Mouse (Mus musculus): ENCODE measurements at regions not wholly inside any gene's neighbourhood (a gene's known extent, or its start where the extent isn't known, plus 50 kb on each side); places are given as distances from the start of the nearest gene placed in this dataset.

- DNase-seq (ENCODE audit: low spot score) = no peak
Observed at GRCm38 (mm10) chr8:77774551-77775335, 50.5 kb upstream of the Ednra start.

- no peak for DNase-seq (ENCODE audit: low spot score)
Observed at GRCm38 (mm10) chr8:77775526-77775925, 51.3 kb upstream of the Ednra start.

GRCm38 (mm10) chr8:77777597-77777996 lies 53.3 kb upstream of the Ednra start:
- DNase-seq (ENCODE audit: low spot score) = no peak

- DNase-seq (ENCODE audit: low spot score) = no peak
Observed at GRCm38 (mm10) chr8:77785676-77786255, 61.5 kb upstream of the Ednra start.

- DNase-seq (ENCODE audit: low spot score) = no peak
Observed at GRCm38 (mm10) chr8:77794911-77795310, 70.6 kb upstream of the Ednra start.

- DNase-seq (ENCODE audit: low spot score) = no peak
Observed at GRCm38 (mm10) chr8:77803147-77803903, 79.1 kb upstream of the Ednra start.

- DNase-seq (ENCODE audit: low spot score) = no peak
Observed at GRCm38 (mm10) chr8:77804536-77804935, 80.3 kb upstream of the Ednra start.

GRCm38 (mm10) chr8:77804956-77805355 lies 80.7 kb upstream of the Ednra start:
- DNase-seq (ENCODE audit: low spot score) = no peak

- DNase-seq (ENCODE audit: low spot score) = no peak
Observed at GRCm38 (mm10) chr8:77805657-77806056, 81.4 kb upstream of the Ednra start.

- DNase-seq (ENCODE audit: low spot score) = no peak
Observed at GRCm38 (mm10) chr8:77814796-77815647, 90.8 kb upstream of the Ednra start.

- DNase-seq (ENCODE audit: low spot score) = no peak
Observed at GRCm38 (mm10) chr8:77815648-77815971, 91.3 kb upstream of the Ednra start.

- DNase-seq (ENCODE audit: low spot score) = no peak
Observed at GRCm38 (mm10) chr8:77816217-77816616, 92.0 kb upstream of the Ednra start.

- DNase-seq (ENCODE audit: low spot score) = no peak
Observed at GRCm38 (mm10) chr8:77825786-77826185, 101.5 kb upstream of the Ednra start.

- no peak for DNase-seq (ENCODE audit: low spot score)
Observed at GRCm38 (mm10) chr8:77826255-77826654, 102.0 kb upstream of the Ednra start.

- DNase-seq (ENCODE audit: low spot score) = no peak
Observed at GRCm38 (mm10) chr8:77828079-77828478, 103.8 kb upstream of the Ednra start.

- no peak for DNase-seq (ENCODE audit: low spot score)
Observed at GRCm38 (mm10) chr8:77829126-77829748, 105.0 kb upstream of the Ednra start.

GRCm38 (mm10) chr8:77829764-77830163 lies 105.5 kb upstream of the Ednra start:
- no peak for DNase-seq (ENCODE audit: low spot score)

GRCm38 (mm10) chr8:77834283-77834682 lies 110.0 kb upstream of the Ednra start:
- no peak for DNase-seq (ENCODE audit: low spot score)

GRCm38 (mm10) chr8:77836902-77837489 lies 112.7 kb upstream of the Ednra start:
- no peak for DNase-seq (ENCODE audit: low spot score)

- DNase-seq (ENCODE audit: low spot score) = no peak
Observed at GRCm38 (mm10) chr8:77842392-77843139, 118.3 kb upstream of the Ednra start.

- DNase-seq (ENCODE audit: low spot score) = no peak
Observed at GRCm38 (mm10) chr8:77843229-77843628, 119.0 kb upstream of the Ednra start.

Measured in layer of hippocampus, adult 11-12 months (tissue).